Mouse (Mus musculus) urinary bladder, postnatal 0 days (tissue): ENCODE results near the gene Apoo. TPM values are rescaled to one million over a fixed set of nuclear protein-coding genes. Genes with fewer than 3 reads are reported as not detected.

Experiments
- microRNA-seq: library from miRNA; unstranded; fragments of <30 nt; microRNA quantifications from one replicate; pipeline ENCODE4, GENCODE M21; 2016
- polyA plus RNA-seq: library from polyadenylated mRNA; unstranded; fragments of >200 nt; fragmentation: Nextera tagmentation; extraction: Ambion mirVana; gene quantifications from 2 replicates; pipeline ENCODE4 v1.2.1, GENCODE M21; 2015

Gene Apoo
- 50.9 and 61.1 TPM in 2 replicates for polyA plus RNA-seq

DNA sequence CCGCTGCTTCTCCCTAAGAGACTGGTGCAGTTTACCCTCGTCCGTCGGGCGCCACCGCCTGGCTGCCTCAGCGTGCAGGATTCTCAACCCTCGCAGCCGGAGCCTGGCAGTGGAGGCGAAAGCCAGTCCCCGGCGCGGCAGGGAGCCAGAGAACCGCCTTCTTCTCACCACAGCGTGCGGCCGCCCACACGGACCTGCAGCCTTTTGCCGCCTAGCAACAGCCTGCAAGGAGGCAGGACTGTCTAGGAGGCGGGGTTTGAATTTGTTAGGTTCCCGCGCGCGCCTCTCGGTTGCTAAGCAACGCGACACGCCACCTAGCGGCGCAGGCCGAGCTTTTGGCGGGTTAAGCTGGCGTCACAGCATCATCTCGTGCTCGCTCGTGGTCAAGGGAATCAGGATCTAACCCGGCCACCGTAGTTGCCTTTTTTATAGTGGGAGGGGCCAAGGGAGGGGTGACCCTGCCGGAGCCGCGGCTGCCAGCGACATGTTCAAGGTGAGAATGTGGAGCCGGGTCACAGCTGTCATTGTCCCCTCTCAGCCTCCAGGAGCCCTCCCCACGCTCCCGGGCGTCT lies at the start of gene Apoo, which contains the start of gene Fam90a1b:
Gene Apoo, plus strand, starts transcription at position 448 of the 572 bp plus-strand sequence.
Gene Fam90a1b, minus strand, starts transcription at position 108 of the 572 bp plus-strand sequence.

Small RNA genes within 50 kb of the gene (microRNA-seq; reads per million reads assigned to microRNA genes)
- not detected for gene Gm44477

Other genes starting within 250 kb of the Apoo start
- 14.7 and 18.4 TPM in 2 replicates for gene Zfx, start 243.4 kb upstream of the Apoo start, polyA plus RNA-seq
- 30.0 and 38.1 TPM in 2 replicates for gene Eif2s3x, start 154.3 kb upstream of the Apoo start, polyA plus RNA-seq
- gene Klhl15, start 132.5 kb upstream of the Apoo start, polyA plus RNA-seq = 5.5 and 6.0 TPM in 2 replicates
- gene Fam90a1b, start 340 bp upstream of the Apoo start, polyA plus RNA-seq = not detected in 2 replicates
- gene Maged1, start 175.0 kb downstream of the Apoo start, polyA plus RNA-seq = 225 and 256 TPM in 2 replicates